In the genomic region with DNA sequence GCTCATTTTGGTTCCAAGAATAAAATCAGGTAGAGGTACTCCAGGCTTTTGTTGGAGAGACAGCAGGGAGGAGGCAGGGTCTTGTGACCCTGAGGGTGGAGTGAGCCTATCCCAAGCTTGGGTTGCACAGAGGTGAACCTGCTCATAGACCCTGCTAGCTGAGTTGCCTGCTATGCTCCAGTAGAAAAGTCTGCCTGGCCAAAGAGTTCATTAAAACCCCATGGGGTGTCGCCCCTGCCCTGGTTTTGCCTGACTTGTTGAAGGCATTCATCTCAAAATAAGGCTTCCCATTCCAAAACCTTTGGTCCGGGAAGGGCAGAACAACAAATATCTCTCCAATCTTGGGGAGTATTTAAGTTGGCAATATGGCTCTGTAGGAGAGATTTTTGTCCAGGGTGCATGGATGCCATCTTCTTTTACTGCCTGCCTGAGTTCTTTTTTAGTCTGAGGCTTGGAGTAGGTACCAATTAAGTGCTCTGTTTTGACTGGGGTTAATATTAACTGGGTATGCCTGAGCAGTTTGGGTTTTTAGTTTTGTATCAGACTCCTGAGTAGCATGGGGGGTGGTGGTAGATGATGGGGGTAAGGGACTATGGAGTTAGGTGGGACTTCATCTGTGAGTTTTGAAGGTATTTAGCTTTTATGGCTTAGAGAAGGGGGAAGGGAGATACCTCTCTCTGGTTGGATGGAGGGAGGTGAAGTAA, we compare ENCODE assay signal across 13 mouse cellular contexts.
A peak's percentile ranks its signal among the peaks of the same experiment; 100 is the strongest.
DNase-seq lines count a peak whose midpoint lies in the region; ATAC-seq and TF ChIP-seq lines count a peak whose summit lies in the region.
"Had no signal": no experiment of that assay in that cellular context is flagged by ENCODE, and none has a peak within 500 bp of the region (broad histone marks: within the 10 kb centered on the region; RNA-seq: fewer than 3 reads in every experiment).

No protein-coding gene starts in this region.

- H3K9me3 ChIP-seq in lung, embryonic 14.5 days (ENCODE audit: low read depth, low read length) = no peaks in the 10 kb centered on the region
- H3K9me3 ChIP-seq in kidney, embryonic 16.5 days (ENCODE audit: low read length) = no peaks in the 10 kb centered on the region
- H3K9me3 ChIP-seq: embryonic facial prominence, embryonic 12.5 days had no signal

- H3K4me3 ChIP-seq in lung, embryonic 14.5 days (ENCODE audit: low read depth, low read length) = no peak overlapping the region
- no peak overlapping the region for H3K4me3 ChIP-seq in lung, adult 2 months (replicated peaks; ENCODE audit: extremely low read depth, low read depth, low read length)
- no peak overlapping the region for H3K4me3 ChIP-seq in kidney, embryonic 16.5 days (ENCODE audit: low read length)
- H3K4me3 ChIP-seq: embryonic facial prominence, embryonic 12.5 days had no signal

- TF ChIP-seq CTCF in lung, embryonic 14.5 days (IDR thresholded peaks at IDR 0.05; ENCODE audit: low read depth) = peak; percentile 11; the same call in 1 of the 2 replicates
- TF ChIP-seq CTCF in lung, adult 2 months (IDR thresholded peaks at IDR 0.05; ENCODE audit: insufficient read depth, low read length) = no peak

- ATAC-seq in lung, embryonic 14.5 days (ENCODE audit: insufficient read depth) = no peak
- peak; percentile 87; the same call in 1 of the 2 replicates for ATAC-seq in kidney, embryonic 16.5 days (ENCODE audit: low FRiP score, low TSS enrichment)
- ATAC-seq: CD4-positive, CD25-positive, alpha-beta regulatory T cell, adult 4 months; forebrain, embryonic 14.5 days; intestine, embryonic 16.5 days had no signal

- 49% methylated on average over 2 of the region's 2 CpGs for WGBS in lung, embryonic 14.5 days
- 55% methylated on average over 2 of the region's 2 CpGs for WGBS in lung, adult 2 months
- WGBS in kidney, embryonic 16.5 days = 43% methylated on average over 2 of the region's 2 CpGs

- H3K4me2 ChIP-seq in lung, embryonic 14.5 days = no peak overlapping the region
- no peak overlapping the region for H3K4me2 ChIP-seq in kidney, embryonic 16.5 days (replicated peaks; ENCODE audit: low read depth, low read length)
- H3K4me2 ChIP-seq: embryonic facial prominence, embryonic 12.5 days had no signal

- no peaks in the 10 kb centered on the region for H3K36me3 ChIP-seq in lung, embryonic 14.5 days (ENCODE audit: insufficient read depth)
- no peaks in the 10 kb centered on the region for H3K36me3 ChIP-seq in kidney, embryonic 16.5 days (ENCODE audit: insufficient read depth, low read length)
- H3K36me3 ChIP-seq: embryonic facial prominence, embryonic 12.5 days had no signal

- H3K27me3 ChIP-seq in lung, embryonic 14.5 days (ENCODE audit: insufficient read depth, low read length) = no peaks in the 10 kb centered on the region
- H3K27me3 ChIP-seq in kidney, embryonic 16.5 days (ENCODE audit: insufficient read depth, low read length) = no peaks in the 10 kb centered on the region; the same call in 1 of the 2 replicates

- H3K9ac ChIP-seq in lung, embryonic 14.5 days = no peak overlapping the region
- H3K9ac ChIP-seq in kidney, embryonic 16.5 days (replicated peaks; ENCODE audit: low read length) = no peak overlapping the region
- H3K9ac ChIP-seq: embryonic facial prominence, embryonic 12.5 days had no signal

- TF ChIP-seq POLR2A in lung, adult 2 months (IDR thresholded peaks at IDR 0.05; ENCODE audit: borderline replicate concordance, extremely low read depth, low read depth, low read length) = no peak

- no peak overlapping the region for H3K27ac ChIP-seq in lung, embryonic 14.5 days (ENCODE audit: low read depth)
- no peak overlapping the region for H3K27ac ChIP-seq in kidney, embryonic 16.5 days (ENCODE audit: low read length)
- H3K27ac ChIP-seq: embryonic facial prominence, embryonic 12.5 days had no signal

- H3K4me1 ChIP-seq in lung, embryonic 14.5 days (ENCODE audit: insufficient read depth) = no peaks in the 10 kb centered on the region
- no peaks in the 10 kb centered on the region for H3K4me1 ChIP-seq in lung, adult 2 months (ENCODE audit: control insufficient read depth, insufficient read depth, low read length)
- H3K4me1 ChIP-seq in kidney, embryonic 16.5 days (ENCODE audit: insufficient read depth, low read length) = no peaks in the 10 kb centered on the region
- H3K4me1 ChIP-seq: embryonic facial prominence, embryonic 12.5 days had no signal

- DNase-seq in cerebellum, postnatal 10 days = peak; percentile 19 to 25
- no peak for DNase-seq in cerebellum, adult 11-12 months
- DNase-seq in lung, embryonic 14.5 days = peak; percentile 17
- DNase-seq in lung, adult 2 months = no peak
- DNase-seq in Muller cell, postnatal 12 days (ENCODE audit: inconsistent ontology term) = peak; percentile 32
- DNase-seq in gastrocnemius, adult 8-10 months (ENCODE audit: low spot score in 2 of 2) = no peak
- no peak for DNase-seq in B cell, adult 2 months
- DNase-seq: gastrocnemius, postnatal 14 days had no signal

Comparison
In these comparisons a context has a peak if more than half of its experiments do, and no peak if none do; other contexts are left out.
1. DNase-seq: peak in cerebellum, postnatal 10 days (2 of 2), lung, embryonic 14.5 days (single experiment) and Muller cell, postnatal 12 days (single experiment); none in cerebellum, adult 11-12 months (single experiment), lung, adult 2 months (single experiment), gastrocnemius, adult 8-10 months (0 of 2) and B cell, adult 2 months (0 of 2).